Mouse (Mus musculus): ENCODE data around the gene Nup188. TPM values are rescaled to one million over a fixed set of nuclear protein-coding genes. Genes with fewer than 3 reads are reported as not detected.

Nup188 gene
- polyA plus RNA-seq, 1 experiment from 2014 or later = 54.0 TPM

- H3K9ac ChIP-seq (replicated peaks; ENCODE audit: low read length) = no peak overlapping the region
- WGBS = 73% methylated on average over 2 of the region's 2 CpGs
- no peak for ATAC-seq (replicated peaks; ENCODE audit: insufficient number of reproducible peaks, low FRiP score, low TSS enrichment, low read depth)
- H3K9me3 ChIP-seq (replicated peaks; ENCODE audit: control insufficient read depth, low read length) = no peaks in the 10 kb centered on the region
- peaks cover 5% of the 10 kb centered on the region for H3K36me3 ChIP-seq (replicated peaks; ENCODE audit: control insufficient read depth, insufficient read depth, low read depth, low read length)
- no peak overlapping the region for H3K4me2 ChIP-seq (ENCODE audit: low read depth, low read length)
- H3K27me3 ChIP-seq (ENCODE audit: control insufficient read depth, insufficient read depth, low read length) = no peaks in the 10 kb centered on the region
- no peaks in the 10 kb centered on the region for H3K4me1 ChIP-seq (ENCODE audit: control insufficient read depth, insufficient read depth, low read length)
- H3K27ac ChIP-seq (replicated peaks; ENCODE audit: low read depth, low read length) = no peak overlapping the region
- H3K4me3 ChIP-seq (ENCODE audit: low read depth, low read length) = no peak overlapping the region
- DNase-seq (ENCODE audit: low spot score) = peak; percentile 25
Measured at GRCm38 (mm10) chr2:30351149-30351548, 65.0 kb downstream of the Nup188 start.

GRCm38 (mm10) chr2:30355861-30356260, 69.7 kb downstream of the Nup188 start:
- ATAC-seq (replicated peaks; ENCODE audit: insufficient number of reproducible peaks, low FRiP score, low TSS enrichment, low read depth) (no peak), DNase-seq (ENCODE audit: low spot score) (no peak)
- Histone ChIP-seq H3K9me3 (replicated peaks; ENCODE audit: control insufficient read depth, low read length) (no peaks in the 10 kb centered on the region), H3K9ac (replicated peaks; ENCODE audit: low read length) (no peak overlapping the region), H3K36me3 (replicated peaks; ENCODE audit: control insufficient read depth, insufficient read depth, low read depth, low read length) (no peaks in the 10 kb centered on the region; the same call in 1 of the 2 replicates), H3K27ac (replicated peaks; ENCODE audit: low read depth, low read length) (no peak overlapping the region), H3K4me2 (ENCODE audit: low read depth, low read length) (no peak overlapping the region), H3K4me1 (ENCODE audit: control insufficient read depth, insufficient read depth, low read length) (peaks cover 10% of the 10 kb centered on the region; the same call in 1 of the 2 replicates), H3K27me3 (ENCODE audit: control insufficient read depth, insufficient read depth, low read length) (no peaks in the 10 kb centered on the region), H3K4me3 (ENCODE audit: low read depth, low read length) (no peak overlapping the region)
- 65% methylated on average over 4 of the region's 4 CpGs for WGBS

- no peak overlapping the region for H3K27ac ChIP-seq (replicated peaks; ENCODE audit: low read depth, low read length)
- no peak overlapping the region for H3K4me3 ChIP-seq (ENCODE audit: low read depth, low read length)
- H3K36me3 ChIP-seq (replicated peaks; ENCODE audit: control insufficient read depth, insufficient read depth, low read depth, low read length) = no peaks in the 10 kb centered on the region; the same call in 1 of the 2 replicates
Measured at GRCm38 (mm10) chr2:30356266-30356665, 70.1 kb downstream of the Nup188 start.

GRCm38 (mm10) chr2:30356906-30357305, 70.7 kb downstream of the Nup188 start:
- no peak overlapping the region for H3K27ac ChIP-seq (replicated peaks; ENCODE audit: low read depth, low read length)

More at GRCm38 (mm10) chr2:30356266-30356665, 70.1 kb downstream of the Nup188 start:
- no peaks in the 10 kb centered on the region for H3K27me3 ChIP-seq (ENCODE audit: control insufficient read depth, insufficient read depth, low read length)
- DNase-seq (ENCODE audit: low spot score) (no peak), ATAC-seq (replicated peaks; ENCODE audit: insufficient number of reproducible peaks, low FRiP score, low TSS enrichment, low read depth) (no peak)
- no peak overlapping the region for H3K9ac ChIP-seq (replicated peaks; ENCODE audit: low read length)
- no peak overlapping the region for H3K4me2 ChIP-seq (ENCODE audit: low read depth, low read length)
- no peaks in the 10 kb centered on the region for H3K9me3 ChIP-seq (replicated peaks; ENCODE audit: control insufficient read depth, low read length)
- H3K4me1 ChIP-seq (ENCODE audit: control insufficient read depth, insufficient read depth, low read length) = peaks cover 10% of the 10 kb centered on the region; the same call in 1 of the 2 replicates
- 58% methylated on average over 4 of the region's 4 CpGs for WGBS

GRCm38 (mm10) chr2:30357552-30358510, 71.6 kb downstream of the Nup188 start:
- Histone ChIP-seq H3K27me3 (ENCODE audit: control insufficient read depth, insufficient read depth, low read length) (no peaks in the 10 kb centered on the region), H3K27ac (replicated peaks; ENCODE audit: low read depth, low read length) (no peak overlapping the region), H3K4me1 (ENCODE audit: control insufficient read depth, insufficient read depth, low read length) (peaks cover 10% of the 10 kb centered on the region; the same call in 1 of the 2 replicates), H3K4me2 (ENCODE audit: low read depth, low read length) (peak overlapping the region; percentile 87), H3K4me3 (ENCODE audit: low read depth, low read length) (peak overlapping the region; percentile 75), H3K9ac (replicated peaks; ENCODE audit: low read length) (peak overlapping the region; percentile 18), H3K36me3 (replicated peaks; ENCODE audit: control insufficient read depth, insufficient read depth, low read depth, low read length) (no peaks in the 10 kb centered on the region), H3K9me3 (replicated peaks; ENCODE audit: control insufficient read depth, low read length) (no peaks in the 10 kb centered on the region)
- ATAC-seq (replicated peaks; ENCODE audit: insufficient number of reproducible peaks, low FRiP score, low TSS enrichment, low read depth) (no peak), DNase-seq (ENCODE audit: low spot score) (peak; percentile 38)
- 50% methylated on average over 8 of the region's 8 CpGs for WGBS

More at GRCm38 (mm10) chr2:30356906-30357305, 70.7 kb downstream of the Nup188 start:
- Histone ChIP-seq H3K4me1 (ENCODE audit: control insufficient read depth, insufficient read depth, low read length) (peaks cover 10% of the 10 kb centered on the region; the same call in 1 of the 2 replicates), H3K36me3 (replicated peaks; ENCODE audit: control insufficient read depth, insufficient read depth, low read depth, low read length) (no peaks in the 10 kb centered on the region; the same call in 1 of the 2 replicates), H3K9ac (replicated peaks; ENCODE audit: low read length) (no peak overlapping the region), H3K27me3 (ENCODE audit: control insufficient read depth, insufficient read depth, low read length) (no peaks in the 10 kb centered on the region), H3K4me2 (ENCODE audit: low read depth, low read length) (no peak overlapping the region), H3K9me3 (replicated peaks; ENCODE audit: control insufficient read depth, low read length) (no peaks in the 10 kb centered on the region), H3K4me3 (ENCODE audit: low read depth, low read length) (no peak overlapping the region)
- no peak for DNase-seq (ENCODE audit: low spot score)
- no peak for ATAC-seq (replicated peaks; ENCODE audit: insufficient number of reproducible peaks, low FRiP score, low TSS enrichment, low read depth)
- 64% methylated on average over 9 of the region's 9 CpGs for WGBS

GRCm38 (mm10) chr2:30358533-30359531, 72.6 kb downstream of the Nup188 start, which contains the start of gene Sh3glb2:
Gene Sh3glb2 (minus strand): TSS chr2:30359337.
- Histone ChIP-seq H3K36me3 (replicated peaks; ENCODE audit: control insufficient read depth, insufficient read depth, low read depth, low read length) (no peaks in the 10 kb centered on the region), H3K27ac (replicated peaks; ENCODE audit: low read depth, low read length) (no peak within 1 kb of the TSS), H3K27me3 (ENCODE audit: control insufficient read depth, insufficient read depth, low read length) (no peaks in the 10 kb centered on the region), H3K4me2 (ENCODE audit: low read depth, low read length) (peak within 1 kb of the TSS; percentile 87), H3K4me3 (ENCODE audit: low read depth, low read length) (peak within 1 kb of the TSS; percentile 75), H3K4me1 (ENCODE audit: control insufficient read depth, insufficient read depth, low read length) (peaks cover 10% of the 10 kb centered on the region; the same call in 1 of the 2 replicates), H3K9me3 (replicated peaks; ENCODE audit: control insufficient read depth, low read length) (no peaks in the 10 kb centered on the region), H3K9ac (replicated peaks; ENCODE audit: low read length) (peak within 1 kb of the TSS; percentile 85)
- 3% methylated on average over 71 of the region's 73 CpGs for WGBS
- peak; percentile 49 for ATAC-seq (replicated peaks; ENCODE audit: insufficient number of reproducible peaks, low FRiP score, low TSS enrichment, low read depth)
- peak; percentile 94 for DNase-seq (ENCODE audit: low spot score)

GRCm38 (mm10) chr2:30360626-30361025, 74.4 kb downstream of the Nup188 start:
- Histone ChIP-seq H3K9me3 (replicated peaks; ENCODE audit: control insufficient read depth, low read length) (no peaks in the 10 kb centered on the region), H3K27ac (replicated peaks; ENCODE audit: low read depth, low read length) (no peak overlapping the region), H3K4me2 (ENCODE audit: low read depth, low read length) (no peak overlapping the region), H3K9ac (replicated peaks; ENCODE audit: low read length) (no peak overlapping the region), H3K27me3 (ENCODE audit: control insufficient read depth, insufficient read depth, low read length) (no peaks in the 10 kb centered on the region), H3K4me1 (ENCODE audit: control insufficient read depth, insufficient read depth, low read length) (peaks cover 10% of the 10 kb centered on the region; the same call in 1 of the 2 replicates), H3K36me3 (replicated peaks; ENCODE audit: control insufficient read depth, insufficient read depth, low read depth, low read length) (no peaks in the 10 kb centered on the region), H3K4me3 (ENCODE audit: low read depth, low read length) (no peak overlapping the region)
- DNase-seq (ENCODE audit: low spot score) = no peak
- WGBS = 77% methylated on average over 10 of the region's 10 CpGs
- ATAC-seq (replicated peaks; ENCODE audit: insufficient number of reproducible peaks, low FRiP score, low TSS enrichment, low read depth) = no peak

Measured in embryonic facial prominence, embryonic 11.5 days (tissue).